Mouse (Mus musculus): ENCODE data around the gene Ano2. TPM values are rescaled to one million over a fixed set of nuclear protein-coding genes. Genes with fewer than 3 reads are reported as not detected.

Ano2 gene
- polyA plus RNA-seq, 1 experiment from 2014 or later = 1.3 TPM

GRCm38 (mm10) chr6:125729471-125729870 is 39.3 kb downstream of the Ano2 start:
- ATAC-seq = no peak
- 84% methylated on average over 6 of the region's 6 CpGs for WGBS
- Histone ChIP-seq H3K4me1 (ENCODE audit: control insufficient read depth, insufficient read depth, low read length) (no peaks in the 10 kb centered on the region), H3K9ac (ENCODE audit: low read depth, low read length) (no peak overlapping the region), H3K27me3 (replicated peaks; ENCODE audit: control insufficient read depth, insufficient read depth, low read length) (no peaks in the 10 kb centered on the region), H3K27ac (ENCODE audit: low read length) (no peak overlapping the region), H3K36me3 (ENCODE audit: control insufficient read depth, insufficient read depth, low read length) (no peaks in the 10 kb centered on the region), H3K4me3 (ENCODE audit: low read length) (no peak overlapping the region), H3K9me3 (ENCODE audit: control insufficient read depth, low read length) (no peaks in the 10 kb centered on the region), H3K4me2 (ENCODE audit: low read depth, low read length) (no peak overlapping the region)

- Histone ChIP-seq H3K9ac (ENCODE audit: low read depth, low read length) (no peak overlapping the region), H3K4me3 (ENCODE audit: low read length) (no peak overlapping the region), H3K36me3 (ENCODE audit: control insufficient read depth, insufficient read depth, low read length) (no peaks in the 10 kb centered on the region), H3K4me1 (ENCODE audit: control insufficient read depth, insufficient read depth, low read length) (no peaks in the 10 kb centered on the region), H3K27me3 (replicated peaks; ENCODE audit: control insufficient read depth, insufficient read depth, low read length) (no peaks in the 10 kb centered on the region), H3K4me2 (ENCODE audit: low read depth, low read length) (no peak overlapping the region), H3K27ac (ENCODE audit: low read length) (no peak overlapping the region), H3K9me3 (ENCODE audit: control insufficient read depth, low read length) (no peaks in the 10 kb centered on the region)
- ATAC-seq = no peak
- WGBS = 64% methylated on average over 11 of the region's 11 CpGs
Observed at GRCm38 (mm10) chr6:125729986-125730535, 39.8 kb downstream of the Ano2 start.

- no peak overlapping the region for H3K4me3 ChIP-seq (ENCODE audit: low read length)
- 46% methylated on average over 11 of the region's 11 CpGs for whole genome bisulfite sequencing
- H3K36me3 ChIP-seq (ENCODE audit: control insufficient read depth, insufficient read depth, low read length) = no peaks in the 10 kb centered on the region
- no peaks in the 10 kb centered on the region for H3K4me1 ChIP-seq (ENCODE audit: control insufficient read depth, insufficient read depth, low read length)
- ATAC-seq = no peak
- no peak overlapping the region for H3K9ac ChIP-seq (ENCODE audit: low read depth, low read length)
- no peak overlapping the region for H3K27ac ChIP-seq (ENCODE audit: low read length)
- no peaks in the 10 kb centered on the region for H3K27me3 ChIP-seq (replicated peaks; ENCODE audit: control insufficient read depth, insufficient read depth, low read length)
- H3K4me2 ChIP-seq (ENCODE audit: low read depth, low read length) = no peak overlapping the region
- no peaks in the 10 kb centered on the region for H3K9me3 ChIP-seq (ENCODE audit: control insufficient read depth, low read length)
Observed at GRCm38 (mm10) chr6:125737511-125738285, 47.5 kb downstream of the Ano2 start.

GRCm38 (mm10) chr6:125743203-125744100 is 53.2 kb downstream of the Ano2 start:
- no peak overlapping the region for H3K4me3 ChIP-seq (ENCODE audit: low read length)
- H3K4me2 ChIP-seq (ENCODE audit: low read depth, low read length) = no peak overlapping the region
- H3K27me3 ChIP-seq (replicated peaks; ENCODE audit: control insufficient read depth, insufficient read depth, low read length) = no peaks in the 10 kb centered on the region
- no peak overlapping the region for H3K27ac ChIP-seq (ENCODE audit: low read length)
- no peaks in the 10 kb centered on the region for H3K9me3 ChIP-seq (ENCODE audit: control insufficient read depth, low read length)
- no peaks in the 10 kb centered on the region for H3K4me1 ChIP-seq (ENCODE audit: control insufficient read depth, insufficient read depth, low read length)
- WGBS = 91% methylated on average over 10 of the region's 10 CpGs
- H3K9ac ChIP-seq (ENCODE audit: low read depth, low read length) = no peak overlapping the region
- ATAC-seq = no peak
- H3K36me3 ChIP-seq (ENCODE audit: control insufficient read depth, insufficient read depth, low read length) = no peaks in the 10 kb centered on the region

GRCm38 (mm10) chr6:125747322-125747930 is 57.2 kb downstream of the Ano2 start:
- Histone ChIP-seq H3K36me3 (ENCODE audit: control insufficient read depth, insufficient read depth, low read length) (no peaks in the 10 kb centered on the region), H3K4me1 (ENCODE audit: control insufficient read depth, insufficient read depth, low read length) (no peaks in the 10 kb centered on the region)
- WGBS = 50% methylated on average over 10 of the region's 10 CpGs

GRCm38 (mm10) chr6:125748646-125749045 is 58.4 kb downstream of the Ano2 start:
- H3K4me1 ChIP-seq (ENCODE audit: control insufficient read depth, insufficient read depth, low read length) = no peaks in the 10 kb centered on the region
- H3K36me3 ChIP-seq (ENCODE audit: control insufficient read depth, insufficient read depth, low read length) = no peaks in the 10 kb centered on the region
- H3K27ac ChIP-seq (ENCODE audit: low read length) = no peak overlapping the region
- no peaks in the 10 kb centered on the region for H3K27me3 ChIP-seq (replicated peaks; ENCODE audit: control insufficient read depth, insufficient read depth, low read length)
- WGBS = 63% methylated on average over 3 of the region's 3 CpGs
- no peak overlapping the region for H3K4me3 ChIP-seq (ENCODE audit: low read length)
- H3K9ac ChIP-seq (ENCODE audit: low read depth, low read length) = no peak overlapping the region
- ATAC-seq = no peak
- no peak overlapping the region for H3K4me2 ChIP-seq (ENCODE audit: low read depth, low read length)
- H3K9me3 ChIP-seq (ENCODE audit: control insufficient read depth, low read length) = no peaks in the 10 kb centered on the region

More at GRCm38 (mm10) chr6:125747322-125747930, 57.2 kb downstream of the Ano2 start:
- ATAC-seq = no peak
- Histone ChIP-seq H3K27ac (ENCODE audit: low read length) (no peak overlapping the region), H3K4me2 (ENCODE audit: low read depth, low read length) (no peak overlapping the region), H3K27me3 (replicated peaks; ENCODE audit: control insufficient read depth, insufficient read depth, low read length) (no peaks in the 10 kb centered on the region), H3K4me3 (ENCODE audit: low read length) (no peak overlapping the region), H3K9ac (ENCODE audit: low read depth, low read length) (no peak overlapping the region), H3K9me3 (ENCODE audit: control insufficient read depth, low read length) (no peaks in the 10 kb centered on the region)

- 67% methylated on average over 11 of the region's 11 CpGs for WGBS
- H3K27ac ChIP-seq (ENCODE audit: low read length) = no peak overlapping the region
- no peak overlapping the region for H3K9ac ChIP-seq (ENCODE audit: low read depth, low read length)
- ATAC-seq = no peak
- H3K36me3 ChIP-seq (ENCODE audit: control insufficient read depth, insufficient read depth, low read length) = no peaks in the 10 kb centered on the region
- no peaks in the 10 kb centered on the region for H3K27me3 ChIP-seq (replicated peaks; ENCODE audit: control insufficient read depth, insufficient read depth, low read length)
- no peak overlapping the region for H3K4me2 ChIP-seq (ENCODE audit: low read depth, low read length)
- H3K9me3 ChIP-seq (ENCODE audit: control insufficient read depth, low read length) = no peaks in the 10 kb centered on the region
- no peak overlapping the region for H3K4me3 ChIP-seq (ENCODE audit: low read length)
- H3K4me1 ChIP-seq (ENCODE audit: control insufficient read depth, insufficient read depth, low read length) = no peaks in the 10 kb centered on the region
Observed at GRCm38 (mm10) chr6:125762851-125763519, 72.8 kb downstream of the Ano2 start.

GRCm38 (mm10) chr6:125773256-125773655 is 83.0 kb downstream of the Ano2 start:
- H3K27me3 ChIP-seq (replicated peaks; ENCODE audit: control insufficient read depth, insufficient read depth, low read length) = no peaks in the 10 kb centered on the region
- H3K4me2 ChIP-seq (ENCODE audit: low read depth, low read length) = no peak overlapping the region
- H3K27ac ChIP-seq (ENCODE audit: low read length) = no peak overlapping the region
- H3K4me1 ChIP-seq (ENCODE audit: control insufficient read depth, insufficient read depth, low read length) = no peaks in the 10 kb centered on the region
- 53% methylated on average over 5 of the region's 5 CpGs for WGBS
- H3K4me3 ChIP-seq (ENCODE audit: low read length) = no peak overlapping the region
- no peak overlapping the region for H3K9ac ChIP-seq (ENCODE audit: low read depth, low read length)
- ATAC-seq = no peak
- no peaks in the 10 kb centered on the region for H3K9me3 ChIP-seq (ENCODE audit: control insufficient read depth, low read length)
- H3K36me3 ChIP-seq (ENCODE audit: control insufficient read depth, insufficient read depth, low read length) = no peaks in the 10 kb centered on the region
